Mouse (Mus musculus) MEL (cell line): ENCODE data around the gene Emd. TPM values are rescaled to one million over a fixed set of nuclear protein-coding genes. Genes with fewer than 3 reads are reported as not detected.
A peak's percentile ranks its signal among the peaks of the same experiment; 100 is the strongest.

Experiments used
- DNase-seq: peaks from one replicate; pipeline ENCODE4 v3.0.0; 2011; ENCODE audit warnings: low read depth, low spot score
- H3K27ac ChIP-seq: 2 replicates; pipeline ENCODE4 v1.5.1; 2012; ENCODE audit warnings: low read depth, mild to moderate bottlenecking, control low read depth, low read length, moderate library complexity; ENCODE audit not compliant: control insufficient read depth
- H3K27me3 ChIP-seq, 2 experiments: fragments of 150-350 bp in 1 of 2; sonication (generic) in 1 of 2; 2 replicates each; pipeline ENCODE4 v1.6.1; 2012; ENCODE audit warnings: low read length in 2 of 2, mild to moderate bottlenecking in 2 of 2, improper control_type of control experiment in 1 of 2, moderate library complexity in 1 of 2; ENCODE audit not compliant: insufficient read depth in 2 of 2, control insufficient read depth in 1 of 2
- H3K36me3 ChIP-seq, 2 experiments: 2 replicates each; pipeline ENCODE4 v1.6.1; 2012 to 2014; ENCODE audit warnings: low read length in 2 of 2, improper control_type of control experiment in 1 of 2, inconsistent platforms in 1 of 2, mild to moderate bottlenecking in 1 of 2; ENCODE audit not compliant: insufficient read depth in 2 of 2, control insufficient read depth in 1 of 2
- H3K4me1 ChIP-seq, 2 experiments: fragments of 150-350 bp in 1 of 2; sonication (generic) in 1 of 2; 2 replicates each; pipeline ENCODE4 v1.6.1; 2012; ENCODE audit warnings: low read length in 2 of 2, improper control_type of control experiment in 1 of 2, mild to moderate bottlenecking in 1 of 2; ENCODE audit not compliant: insufficient read depth in 2 of 2, control insufficient read depth in 1 of 2
- H3K4me3 ChIP-seq, 2 experiments: fragments of 150-350 bp in 1 of 2; sonication (generic) in 1 of 2; 2 replicates each; pipeline ENCODE4 v1.5.1; 2012; ENCODE audit warnings: low read depth in 2 of 2, low read length in 2 of 2, mild to moderate bottlenecking in 2 of 2, moderate library complexity in 2 of 2, control low read depth in 1 of 2, improper control_type of control experiment in 1 of 2; ENCODE audit not compliant: control insufficient read depth in 1 of 2, insufficient read depth in 1 of 2
- H3K79me2 ChIP-seq: 2 replicates; pipeline ENCODE4 v1.6.1; 2012; ENCODE audit warnings: mild to moderate bottlenecking, low read length, moderate library complexity; ENCODE audit not compliant: control insufficient read depth, poor library complexity, insufficient read depth
- H3K9ac ChIP-seq: 2 replicates; pipeline ENCODE4 v1.6.1; 2012; ENCODE audit warnings: low read depth, mild to moderate bottlenecking, control low read depth, low read length, moderate library complexity; ENCODE audit not compliant: control insufficient read depth, poor library complexity, severe bottlenecking
- H3K9me3 ChIP-seq: fragments of 150-350 bp; sonication (generic); replicated peaks from 2 replicates; pipeline ENCODE4 v1.6.1; 2012; ENCODE audit warnings: mild to moderate bottlenecking, low read length, improper control_type of control experiment, moderate library complexity; ENCODE audit not compliant: insufficient read depth
- BHLHE40 ChIP-seq: IDR thresholded peaks from 2 replicates; pipeline ENCODE4 v1.6.1; 2012; ENCODE audit warnings: low read depth, mild to moderate bottlenecking, inconsistent platforms, low read length, improper control_type of control experiment, borderline replicate concordance
- CTCF ChIP-seq, 3 experiments: IDR thresholded peaks in 2 of 3; conservative IDR thresholded peaks in 1 of 3; 2 replicates each; pipeline ENCODE4 v1.5.1; 2011 to 2012; ENCODE audit warnings: low read length in 3 of 3, low read depth in 2 of 3, mild to moderate bottlenecking in 2 of 3, improper control_type of control experiment in 1 of 3, inconsistent platforms in 1 of 3, mixed read lengths in 1 of 3, moderate library complexity in 1 of 3; ENCODE audit not compliant: control insufficient read depth in 1 of 3, insufficient read depth in 1 of 3, poor library complexity in 1 of 3, severe bottlenecking in 1 of 3
- E2F4 ChIP-seq: IDR thresholded peaks from 2 replicates; pipeline ENCODE4 v1.6.1; 2011; ENCODE audit warnings: low read depth, low read length, improper control_type of control experiment, borderline replicate concordance
- ETS1 ChIP-seq: IDR thresholded peaks from 2 replicates; pipeline ENCODE4 v1.6.1; 2012; ENCODE audit warnings: low read depth, mild to moderate bottlenecking, inconsistent platforms, low read length, improper control_type of control experiment, moderate library complexity
- HCFC1 ChIP-seq: IDR thresholded peaks from 2 replicates; pipeline ENCODE4 v1.6.1; 2012; ENCODE audit warnings: low read depth, mild to moderate bottlenecking, inconsistent platforms, low read length, improper control_type of control experiment, moderate library complexity
- JUND ChIP-seq: IDR thresholded peaks from 2 replicates; pipeline ENCODE4 v1.6.1; 2011; ENCODE audit warnings: low read depth, mild to moderate bottlenecking, improper control_type of control experiment, low read length
- MAZ ChIP-seq: IDR thresholded peaks from 2 replicates; pipeline ENCODE4 v1.6.1; 2012; ENCODE audit warnings: low read depth, mild to moderate bottlenecking, inconsistent platforms, low read length, improper control_type of control experiment
- MEF2A ChIP-seq: IDR thresholded peaks from 2 replicates; pipeline ENCODE4 v1.6.1; 2014; ENCODE audit warnings: low read depth, mild to moderate bottlenecking, inconsistent platforms, low read length, improper control_type of control experiment; ENCODE audit not compliant: poor library complexity, insufficient replicate concordance, severe bottlenecking; ENCODE audit errors: extremely low read depth
- MXI1 ChIP-seq: IDR thresholded peaks from 2 replicates; pipeline ENCODE4 v1.6.1; 2011; ENCODE audit warnings: mild to moderate bottlenecking, low read depth, low read length, improper control_type of control experiment
- POLR2AphosphoS2 ChIP-seq: IDR thresholded peaks from 2 replicates; pipeline ENCODE4 v1.6.1; 2011; ENCODE audit warnings: low read length, improper control_type of control experiment
- RAD21 ChIP-seq: IDR thresholded peaks from 2 replicates; pipeline ENCODE4 v1.6.1; 2011; ENCODE audit warnings: mild to moderate bottlenecking, low read depth, low read length, improper control_type of control experiment
- RCOR1 ChIP-seq: IDR thresholded peaks from 2 replicates; pipeline ENCODE4 v1.6.1; 2012; ENCODE audit warnings: low read depth, mild to moderate bottlenecking, inconsistent platforms, low read length, improper control_type of control experiment
- SIN3A ChIP-seq: IDR thresholded peaks from 2 replicates; pipeline ENCODE4 v1.6.1; 2012; ENCODE audit warnings: low read length, improper control_type of control experiment, inconsistent platforms
- SMC3 ChIP-seq: IDR thresholded peaks from 2 replicates; pipeline ENCODE4 v1.6.1; 2011; ENCODE audit warnings: low read depth, low read length, improper control_type of control experiment
- TBP ChIP-seq: IDR thresholded peaks from 2 replicates; pipeline ENCODE4 v1.8.0; 2011; ENCODE audit warnings: low read depth, low read length, improper control_type of control experiment
- TCF12 ChIP-seq: IDR thresholded peaks from 2 replicates; pipeline ENCODE4 v1.6.1; 2014; ENCODE audit warnings: low read depth, mild to moderate bottlenecking, inconsistent platforms, low read length, improper control_type of control experiment, moderate library complexity
- USF1 ChIP-seq: IDR thresholded peaks from 2 replicates; pipeline ENCODE4 v1.6.1; 2014; ENCODE audit warnings: low read depth, mild to moderate bottlenecking, inconsistent platforms, low read length, improper control_type of control experiment, moderate library complexity
- ZC3H11A ChIP-seq: IDR thresholded peaks from 2 replicates; pipeline ENCODE4 v1.6.1; 2012; ENCODE audit warnings: low read depth, mild to moderate bottlenecking, inconsistent platforms, low read length, improper control_type of control experiment
- ZKSCAN1 ChIP-seq: IDR thresholded peaks from 2 replicates; pipeline ENCODE4 v1.6.1; 2012; ENCODE audit warnings: low read depth, mild to moderate bottlenecking, inconsistent platforms, low read length, improper control_type of control experiment, moderate library complexity
- ZMIZ1 ChIP-seq: IDR thresholded peaks from 2 replicates; pipeline ENCODE4 v1.6.1; 2012; ENCODE audit warnings: low read depth, mild to moderate bottlenecking, inconsistent platforms, low read length, improper control_type of control experiment, moderate library complexity
- ZNF384 ChIP-seq: IDR thresholded peaks from 2 replicates; pipeline ENCODE4 v1.6.1; 2012; ENCODE audit warnings: low read depth, mild to moderate bottlenecking, inconsistent platforms, low read length, improper control_type of control experiment
- polyA plus RNA-seq, 2 experiments: library from polyadenylated mRNA; stranded (reverse) in 1 of 2; unstranded in 1 of 2; fragments of >175 nt in 1 of 2; fragments of >200 nt in 1 of 2; gene quantifications; 2 replicates each; pipeline versions ENCODE4 v1.2.1 to v1.2.4; 2012; ENCODE audit warnings: low replicate concordance in 2 of 2, low read depth in 1 of 2; ENCODE audit not compliant: insufficient read length in 2 of 2, insufficient read depth in 1 of 2, missing spikeins in 1 of 2
- total RNA-seq: library from RNA; depleted of rRNA; stranded (reverse); fragments of 300-350 nt; gene quantifications from 2 replicates; pipeline ENCODE4 v1.2.3, GENCODE M21; 2012

Emd gene
- total and polyA plus RNA-seq, 3 experiments = 55.5 to 157 (median 130) TPM

DNA sequence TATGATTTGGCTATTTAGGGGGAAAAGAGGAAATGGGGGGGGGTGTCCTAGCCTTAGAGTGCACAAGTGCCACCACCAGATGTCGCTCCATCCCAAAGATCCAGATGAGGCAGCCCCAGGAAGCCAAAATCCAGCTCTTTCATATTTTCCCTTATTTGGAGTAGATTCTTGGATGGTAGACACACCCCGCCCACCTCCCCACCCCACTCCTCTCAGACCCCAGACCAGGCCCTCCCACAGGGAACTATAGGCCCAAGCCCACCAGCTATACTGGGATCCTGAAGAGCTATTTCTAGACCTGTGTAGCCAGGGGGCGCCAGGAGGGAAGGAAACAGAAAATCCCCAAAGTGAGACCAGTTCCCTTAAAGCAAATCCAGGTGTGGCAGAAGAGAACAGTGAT, 5.8 kb upstream of the Emd start:
- Histone ChIP-seq H3K36me3 (peaks cover 0 to 3% of the 10 kb centered on the region in 2 experiments; a peak in 2 of 4 replicates), H3K27me3 (no peaks in the 10 kb centered on the region), H3K4me3 (no peak overlapping the region; a peak in 1 of 4 replicates), H3K27ac (no peak overlapping the region), H3K79me2 (peaks cover 14% of the 10 kb centered on the region), H3K4me1 (peaks cover 0 to 7% of the 10 kb centered on the region in 2 experiments; a peak in 2 of 4 replicates)
- TF ChIP-seq SMC3 (peak; percentile 53), HCFC1 (0 out of 2 replicates have a peak, but pooled peaks have one; percentile 15), MAZ (peak; percentile 77), SIN3A (0 out of 2 replicates have a peak, but pooled peaks have one; percentile 40), JUND (no peak), RAD21 (peak; percentile 59), CTCF (IDR thresholded peaks at IDR 0.05 in 2 of 3, conservative IDR thresholded peaks at IDR 0.05 in 1 of 3; ENCODE audit: control insufficient read depth in 1 of 3, insufficient read depth in 1 of 3, low read depth in 2 of 3, low read length in 3 of 3, poor library complexity in 1 of 3, severe bottlenecking in 1 of 3) (peak in 2 of 3 experiments; percentile 46 to 67; a peak in 5 of 6 replicates), ZC3H11A (peak; percentile 38), TBP (no peak)
- TF ChIP-seq, all 39 proteins: peak for 7
- peak; percentile 72 for DNase-seq
- H3K9me3 ChIP-seq = no peaks in the 10 kb centered on the region
- H3K9ac ChIP-seq = no peak overlapping the region

GRCm38 (mm10) chrX:74249615-74250014, 4.9 kb upstream of the Emd start, which contains the start of gene Flna:
TSS of gene Flna (minus strand) at chrX:74249820.
- Histone ChIP-seq H3K79me2 (peaks cover 12% of the 10 kb centered on the region), H3K9me3 (no peaks in the 10 kb centered on the region), H3K36me3 (no peaks in the 10 kb centered on the region; a peak in 1 of 4 replicates), H3K27ac (no peak within 1 kb of the TSS), H3K27me3 (no peaks in the 10 kb centered on the region), H3K9ac (peak within 1 kb of the TSS; percentile 65), H3K4me3 (peak within 1 kb of the TSS; percentile 62 to 72), H3K4me1 (peaks cover 0 to 7% of the 10 kb centered on the region in 2 experiments; a peak in 2 of 4 replicates)
- TF ChIP-seq ZMIZ1 = no peak
- TF ChIP-seq MEF2A = no peak
- no peak for TF ChIP-seq RCOR1
- TF ChIP-seq ZKSCAN1 = no peak
- no peak for TF ChIP-seq BHLHE40
- TF ChIP-seq CTCF (IDR thresholded peaks at IDR 0.05 in 2 of 3, conservative IDR thresholded peaks at IDR 0.05 in 1 of 3; ENCODE audit: control insufficient read depth in 1 of 3, insufficient read depth in 1 of 3, low read depth in 2 of 3, low read length in 3 of 3, poor library complexity in 1 of 3, severe bottlenecking in 1 of 3) = peak in 2 of 3 experiments; percentile 21 to 37; a peak in 3 of 6 replicates
- no peak for TF ChIP-seq HCFC1
- no peak for TF ChIP-seq JUND
- TF ChIP-seq TCF12 = no peak
- no peak for TF ChIP-seq MXI1
- TF ChIP-seq ETS1 = no peak
- peak; percentile 35; the same call in 1 of the 2 replicates for TF ChIP-seq SMC3
- no peak for TF ChIP-seq E2F4
- no peak for TF ChIP-seq POLR2AphosphoS2
- TF ChIP-seq ZNF384 = no peak
- no peak for TF ChIP-seq USF1
- peak; percentile 46 for DNase-seq
